16 mouse cellular contexts compared by ENCODE assay signal in the genomic region with DNA sequence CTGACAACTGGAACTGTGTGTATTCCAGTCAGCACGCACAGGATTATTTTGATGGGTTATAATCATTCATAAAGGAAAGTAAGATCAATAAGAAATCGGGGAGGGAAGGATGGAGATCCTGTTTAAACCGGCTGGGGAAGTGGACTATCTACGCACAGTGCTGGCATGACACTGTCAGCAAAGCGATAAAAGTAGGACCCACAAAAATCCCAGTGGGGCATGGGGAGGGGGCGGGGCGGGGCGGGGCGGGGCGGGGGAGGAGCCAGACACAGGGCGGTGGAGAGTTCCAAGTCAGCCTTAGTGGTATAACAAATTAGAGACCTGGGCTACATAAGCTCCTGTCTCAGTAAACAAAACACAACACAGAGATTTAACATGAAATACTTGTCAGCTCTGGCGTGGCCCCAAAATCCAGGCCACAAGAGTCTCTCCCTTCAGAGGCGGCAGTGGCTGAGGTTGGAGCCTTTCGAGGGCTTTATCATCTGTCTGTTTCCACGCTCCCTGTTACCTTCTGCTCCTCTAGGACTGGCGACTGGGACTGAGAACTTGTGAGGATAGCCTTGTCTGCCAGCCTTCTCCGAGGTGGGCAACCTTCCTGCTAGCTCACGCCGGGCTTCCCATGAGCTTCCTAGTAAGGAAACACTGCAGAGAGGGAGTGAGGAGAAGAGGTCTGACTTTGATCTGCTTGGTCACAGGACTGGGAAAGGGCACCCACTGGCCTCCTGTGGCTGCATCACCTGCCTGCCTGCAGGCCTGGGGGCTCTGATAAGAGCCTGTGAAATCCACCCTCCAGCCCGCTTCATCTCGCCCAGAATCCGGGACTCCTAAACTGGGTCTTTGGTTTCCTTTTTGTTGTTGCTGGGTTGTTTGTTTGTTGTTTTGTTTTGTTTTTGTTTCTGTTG.
DNase-seq lines count a peak whose midpoint lies in the region; ATAC-seq and TF ChIP-seq lines count a peak whose summit lies in the region.
"Had no signal": no experiment of that assay in that cellular context is flagged by ENCODE, and none has a peak within 500 bp of the region (broad histone marks: within the 10 kb centered on the region; RNA-seq: fewer than 3 reads in every experiment).

No protein-coding gene starts in this region.

- no peak overlapping the region for H3K4me2 ChIP-seq in forebrain, embryonic 14.5 days (ENCODE audit: low read length)
- no peak overlapping the region for H3K4me2 ChIP-seq in intestine, embryonic 16.5 days (ENCODE audit: low read depth, low read length)
- H3K4me2 ChIP-seq in intestine, embryonic 15.5 days (replicated peaks), result no peak overlapping the region
- H3K4me2 ChIP-seq in heart, embryonic 16.5 days (ENCODE audit: low read depth, low read length), result no peak overlapping the region
- H3K4me2 ChIP-seq in liver, embryonic 15.5 days, result peak overlapping the region; percentile 38
- H3K4me2 ChIP-seq: hindbrain, embryonic 14.5 days; neural tube, embryonic 12.5 days had no signal

- 38% methylated on average over 22 of the region's 22 CpGs for WGBS in forebrain, embryonic 10.5 days
- WGBS in forebrain, embryonic 14.5 days, result 46% methylated on average over 22 of the region's 22 CpGs
- WGBS in intestine, embryonic 16.5 days, result 40% methylated on average over 22 of the region's 22 CpGs
- WGBS in intestine, embryonic 15.5 days, result 41% methylated on average over 22 of the region's 22 CpGs
- WGBS in heart, embryonic 16.5 days, result 30% methylated on average over 22 of the region's 22 CpGs
- WGBS in liver, embryonic 15.5 days (ENCODE audit: insufficient replicate concordance), result 10% methylated on average over 22 of the region's 22 CpGs
- WGBS in thymus, adult 2 months, result 47% methylated on average over 22 of the region's 22 CpGs

- peaks cover 22% of the 10 kb centered on the region for H3K4me1 ChIP-seq in forebrain, embryonic 10.5 days
- no peaks in the 10 kb centered on the region for H3K4me1 ChIP-seq in forebrain, embryonic 14.5 days (ENCODE audit: control insufficient read depth, insufficient read depth, low read length)
- H3K4me1 ChIP-seq in intestine, embryonic 16.5 days (ENCODE audit: control insufficient read depth, insufficient read depth, low read length), result peaks cover 16% of the 10 kb centered on the region
- H3K4me1 ChIP-seq in intestine, embryonic 15.5 days (replicated peaks), result peaks cover 21% of the 10 kb centered on the region
- H3K4me1 ChIP-seq in heart, embryonic 16.5 days (ENCODE audit: control insufficient read depth, insufficient read depth, low read length), result peaks cover 30% of the 10 kb centered on the region
- H3K4me1 ChIP-seq in liver, embryonic 15.5 days (replicated peaks), result peaks cover 54% of the 10 kb centered on the region
- peaks cover 13% of the 10 kb centered on the region for H3K4me1 ChIP-seq in thymus, adult 2 months (replicated peaks; ENCODE audit: control insufficient read depth, insufficient read depth, low read length)

- H3K9ac ChIP-seq in forebrain, embryonic 14.5 days (ENCODE audit: low read length), result no peak overlapping the region
- peak overlapping the region; percentile 11; the same call in 1 of the 2 replicates for H3K9ac ChIP-seq in intestine, embryonic 16.5 days (ENCODE audit: low read depth, low read length)
- no peak overlapping the region for H3K9ac ChIP-seq in intestine, embryonic 15.5 days
- H3K9ac ChIP-seq in heart, embryonic 16.5 days (ENCODE audit: low read length), result peak overlapping the region; percentile 49; the same call in 1 of the 2 replicates
- no peak overlapping the region for H3K9ac ChIP-seq in liver, embryonic 15.5 days
- H3K9ac ChIP-seq: hindbrain, embryonic 14.5 days; neural tube, embryonic 12.5 days had no signal

- H3K27me3 ChIP-seq in forebrain, embryonic 10.5 days (ENCODE audit: poor library complexity, severe bottlenecking), result peaks cover 3% of the 10 kb centered on the region; the same call in 1 of the 2 replicates
- H3K27me3 ChIP-seq in forebrain, embryonic 14.5 days (replicated peaks; ENCODE audit: control insufficient read depth, insufficient read depth, low read length), result no peaks in the 10 kb centered on the region
- H3K27me3 ChIP-seq in intestine, embryonic 16.5 days (replicated peaks; ENCODE audit: control insufficient read depth, insufficient read depth, low read length), result no peaks in the 10 kb centered on the region
- H3K27me3 ChIP-seq in intestine, embryonic 15.5 days (replicated peaks), result no peaks in the 10 kb centered on the region
- no peaks in the 10 kb centered on the region for H3K27me3 ChIP-seq in heart, embryonic 16.5 days (ENCODE audit: control insufficient read depth, insufficient read depth, low read length)
- H3K27me3 ChIP-seq in liver, embryonic 15.5 days, result peaks cover 32% of the 10 kb centered on the region
- no peaks in the 10 kb centered on the region for H3K27me3 ChIP-seq in thymus, adult 2 months (ENCODE audit: control insufficient read depth, insufficient read depth, low read length)
- H3K27me3 ChIP-seq: neural tube, embryonic 12.5 days had no signal

- no peak for TF ChIP-seq CTCF in thymus, adult 2 months (IDR thresholded peaks at IDR 0.05; ENCODE audit: borderline replicate concordance, control insufficient read depth, extremely low read depth, insufficient read depth, low read length, poor library complexity)

- no peak overlapping the region for H3K4me3 ChIP-seq in forebrain, embryonic 10.5 days
- H3K4me3 ChIP-seq in forebrain, embryonic 14.5 days (ENCODE audit: low read depth, low read length), result no peak overlapping the region
- H3K4me3 ChIP-seq in intestine, embryonic 16.5 days (ENCODE audit: low read length), result no peak overlapping the region
- no peak overlapping the region for H3K4me3 ChIP-seq in intestine, embryonic 15.5 days (replicated peaks)
- no peak overlapping the region for H3K4me3 ChIP-seq in heart, embryonic 16.5 days (ENCODE audit: low read length)
- no peak overlapping the region for H3K4me3 ChIP-seq in liver, embryonic 15.5 days (replicated peaks)
- H3K4me3 ChIP-seq in thymus, adult 2 months (ENCODE audit: control insufficient read depth, insufficient read depth, low read length), result no peak overlapping the region
- H3K4me3 ChIP-seq: neural tube, embryonic 12.5 days had no signal

- H3K27ac ChIP-seq in forebrain, embryonic 10.5 days, result peak overlapping the region; percentile 36; the same call in 1 of the 2 replicates
- H3K27ac ChIP-seq in forebrain, embryonic 14.5 days (ENCODE audit: low read depth, low read length), result no peak overlapping the region
- no peak overlapping the region for H3K27ac ChIP-seq in intestine, embryonic 16.5 days (ENCODE audit: low read length)
- no peak overlapping the region for H3K27ac ChIP-seq in intestine, embryonic 15.5 days
- no peak overlapping the region for H3K27ac ChIP-seq in heart, embryonic 16.5 days (ENCODE audit: low read length)
- no peak overlapping the region for H3K27ac ChIP-seq in liver, embryonic 15.5 days (replicated peaks)
- no peak overlapping the region for H3K27ac ChIP-seq in thymus, adult 2 months (ENCODE audit: control insufficient read depth, insufficient read depth, low read length)
- H3K27ac ChIP-seq: hindbrain, embryonic 14.5 days; neural tube, embryonic 12.5 days had no signal

- ATAC-seq in forebrain, embryonic 14.5 days, result no peak
- no peak for ATAC-seq in intestine, embryonic 16.5 days
- ATAC-seq in intestine, embryonic 15.5 days, result no peak
- ATAC-seq in heart, embryonic 16.5 days (replicated peaks; ENCODE audit: extremely low read depth, insufficient read depth, low FRiP score), result no peak
- no peak for ATAC-seq in liver, embryonic 15.5 days (ENCODE audit: insufficient read depth)
- ATAC-seq: midbrain, embryonic 16.5 days had no signal

- TF ChIP-seq POLR2A in thymus, adult 2 months (IDR thresholded peaks at IDR 0.05; ENCODE audit: control insufficient read depth, extremely low read depth, insufficient read depth, low read length, poor library complexity), result no peak

- H3K36me3 ChIP-seq in forebrain, embryonic 10.5 days (replicated peaks), result no peaks in the 10 kb centered on the region
- no peaks in the 10 kb centered on the region for H3K36me3 ChIP-seq in forebrain, embryonic 14.5 days (ENCODE audit: control insufficient read depth, insufficient read depth, low read length)
- no peaks in the 10 kb centered on the region for H3K36me3 ChIP-seq in intestine, embryonic 16.5 days (ENCODE audit: control insufficient read depth, insufficient read depth, low read length)
- no peaks in the 10 kb centered on the region for H3K36me3 ChIP-seq in intestine, embryonic 15.5 days
- no peaks in the 10 kb centered on the region for H3K36me3 ChIP-seq in heart, embryonic 16.5 days (ENCODE audit: control insufficient read depth, insufficient read depth)
- no peaks in the 10 kb centered on the region for H3K36me3 ChIP-seq in liver, embryonic 15.5 days (replicated peaks)
- H3K36me3 ChIP-seq in thymus, adult 2 months (ENCODE audit: control insufficient read depth, insufficient read depth, low read length), result no peaks in the 10 kb centered on the region
- H3K36me3 ChIP-seq: neural tube, embryonic 12.5 days had no signal

- H3K9me3 ChIP-seq in forebrain, embryonic 10.5 days, result no peaks in the 10 kb centered on the region
- no peaks in the 10 kb centered on the region for H3K9me3 ChIP-seq in forebrain, embryonic 14.5 days (replicated peaks; ENCODE audit: control insufficient read depth, low read length)
- H3K9me3 ChIP-seq in intestine, embryonic 16.5 days (ENCODE audit: control insufficient read depth, low read length), result no peaks in the 10 kb centered on the region
- H3K9me3 ChIP-seq in intestine, embryonic 15.5 days, result no peaks in the 10 kb centered on the region
- no peaks in the 10 kb centered on the region for H3K9me3 ChIP-seq in heart, embryonic 16.5 days (replicated peaks; ENCODE audit: control insufficient read depth, low read length)
- H3K9me3 ChIP-seq in liver, embryonic 15.5 days (replicated peaks), result no peaks in the 10 kb centered on the region
- H3K9me3 ChIP-seq: neural tube, embryonic 12.5 days had no signal

- DNase-seq in forebrain, embryonic 10.5 days (ENCODE audit: extremely low spot score, low spot score), result no peak
- no peak for DNase-seq in forebrain, embryonic 14.5 days (ENCODE audit: low spot score)
- DNase-seq in cerebellum, adult 9-11 months, result no peak
- DNase-seq in thymus, adult 2 months, result no peak
- DNase-seq: adrenal gland, postnatal 25 days; cerebellum, adult 11-12 months; layer of hippocampus, adult 9-11 months; lung, postnatal 4 days; thymus, adult 18-20 months had no signal

Comparison
In these comparisons a context has a peak if more than half of its experiments do, and no peak if none do; other contexts are left out.
1. H3K9ac ChIP-seq: peak in intestine, embryonic 16.5 days (single experiment) and heart, embryonic 16.5 days (single experiment); none in forebrain, embryonic 14.5 days (single experiment), intestine, embryonic 15.5 days (single experiment) and liver, embryonic 15.5 days (single experiment).